Mouse (Mus musculus) testis, adult 2 months (tissue): Measurements from ENCODE around the gene Mxi1. TPM values are rescaled to one million over a fixed set of nuclear protein-coding genes. Genes with fewer than 3 reads are reported as not detected.
A peak's percentile ranks its signal among the peaks of the same experiment; 100 is the strongest.

ENCODE experiments used
- H3K27ac ChIP-seq: fragments of 200-500 bp; 2 replicates; pipeline ENCODE4 v1.5.1; 2012; ENCODE audit warnings: low read depth, low read length; ENCODE audit not compliant: control insufficient read depth, insufficient read depth
- H3K27me3 ChIP-seq: fragments of 200-500 bp; 2 replicates; pipeline ENCODE4 v1.6.1; 2012; ENCODE audit warnings: mild to moderate bottlenecking, low read length, moderate library complexity; ENCODE audit not compliant: control insufficient read depth, insufficient read depth
- H3K36me3 ChIP-seq: fragments of 200-500 bp; 2 replicates; pipeline ENCODE4 v1.6.1; 2012; ENCODE audit warnings: mild to moderate bottlenecking, low read length; ENCODE audit not compliant: control insufficient read depth, insufficient read depth
- H3K4me1 ChIP-seq: fragments of 200-500 bp; 2 replicates; pipeline ENCODE4 v1.6.1; 2012; ENCODE audit warnings: low read length; ENCODE audit not compliant: control insufficient read depth, insufficient read depth
- H3K4me3 ChIP-seq: fragments of 200-500 bp; 2 replicates; pipeline ENCODE4 v1.5.1; 2012; ENCODE audit warnings: low read depth, mild to moderate bottlenecking, low read length, moderate library complexity, mixed read lengths; ENCODE audit not compliant: control insufficient read depth
- CTCF ChIP-seq: fragments of 200-500 bp; IDR thresholded peaks from 2 replicates; pipeline ENCODE4 v1.5.1; 2012; ENCODE audit warnings: low read depth, mild to moderate bottlenecking, inconsistent platforms, low read length, moderate library complexity; ENCODE audit not compliant: control insufficient read depth, insufficient read depth, insufficient replicate concordance
- POLR2A ChIP-seq: fragments of 200-500 bp; IDR thresholded peaks from 2 replicates; pipeline ENCODE4 v1.6.1; 2012; ENCODE audit warnings: low read depth, mild to moderate bottlenecking, inconsistent platforms, low read length, moderate library complexity; ENCODE audit not compliant: control insufficient read depth
- polyA plus RNA-seq: library from polyadenylated mRNA; depleted of rRNA; stranded (reverse); fragments of >200 nt; gene quantifications from 2 replicates; pipeline ENCODE4 v1.2.3, GENCODE M21; 2012; rRNA removed

Gene Mxi1
- polyA plus RNA-seq = 54.8 and 55.6 TPM in 2 replicates

DNA sequence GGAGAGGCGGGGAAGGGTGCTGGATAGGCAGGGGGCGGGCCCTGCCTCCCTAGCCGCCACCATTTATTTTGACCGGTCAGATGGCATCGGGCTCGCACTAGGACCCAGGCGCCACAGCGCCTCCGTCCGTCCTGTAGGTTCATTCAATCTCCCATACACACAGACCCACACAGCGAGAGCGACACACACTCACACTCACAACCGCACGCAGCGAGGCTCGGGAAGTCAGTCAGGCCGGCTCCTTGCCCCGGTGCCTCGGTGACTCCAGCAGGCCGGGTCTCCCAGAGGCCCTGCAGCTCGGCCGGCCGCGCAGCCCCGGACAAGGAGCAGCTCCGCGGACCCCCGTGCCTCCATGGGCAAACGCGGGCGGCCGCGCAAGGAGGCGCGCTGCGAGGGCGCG, at the start of gene Mxi1:
Gene Mxi1, plus strand, starts transcription at position 171 of the 400 bp plus-strand sequence.
- TF ChIP-seq POLR2A = peak; percentile 76
- TF ChIP-seq CTCF = no peak
- no peaks in the 10 kb centered on the region; the same call in 1 of the 2 replicates for H3K27me3 ChIP-seq
- H3K4me1 ChIP-seq = peaks cover 25% of the 10 kb centered on the region
- H3K4me3 ChIP-seq = peak within 1 kb of the TSS; percentile 94
- H3K36me3 ChIP-seq = no peaks in the 10 kb centered on the region
- peak within 1 kb of the TSS; percentile 91 for H3K27ac ChIP-seq

DNA sequence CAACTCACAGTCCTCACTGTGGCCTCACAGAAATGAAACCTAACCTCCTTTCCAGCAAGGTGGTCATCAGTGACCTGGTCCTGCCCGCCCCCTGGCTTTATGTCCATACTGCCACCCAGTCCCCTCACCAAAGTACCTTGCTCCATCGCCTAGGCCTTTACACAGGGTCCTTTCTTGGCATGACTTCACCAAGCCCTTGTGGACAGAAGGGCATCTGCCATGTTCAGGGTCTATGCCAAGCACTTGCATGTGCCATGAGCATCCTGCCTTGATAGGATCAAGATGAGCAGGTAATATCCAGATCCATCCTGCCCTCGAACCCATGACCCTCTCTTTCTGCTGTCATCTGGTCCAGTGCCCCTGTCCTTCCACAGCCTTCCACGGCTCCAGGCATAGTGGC, 49.5 kb upstream of the Mxi1 start:
- H3K27ac ChIP-seq = no peak overlapping the region
- H3K4me1 ChIP-seq = peaks cover 5% of the 10 kb centered on the region
- H3K27me3 ChIP-seq = no peaks in the 10 kb centered on the region
- H3K4me3 ChIP-seq = no peak overlapping the region
- no peaks in the 10 kb centered on the region for H3K36me3 ChIP-seq
- TF ChIP-seq POLR2A (no peak), CTCF (no peak)

DNA sequence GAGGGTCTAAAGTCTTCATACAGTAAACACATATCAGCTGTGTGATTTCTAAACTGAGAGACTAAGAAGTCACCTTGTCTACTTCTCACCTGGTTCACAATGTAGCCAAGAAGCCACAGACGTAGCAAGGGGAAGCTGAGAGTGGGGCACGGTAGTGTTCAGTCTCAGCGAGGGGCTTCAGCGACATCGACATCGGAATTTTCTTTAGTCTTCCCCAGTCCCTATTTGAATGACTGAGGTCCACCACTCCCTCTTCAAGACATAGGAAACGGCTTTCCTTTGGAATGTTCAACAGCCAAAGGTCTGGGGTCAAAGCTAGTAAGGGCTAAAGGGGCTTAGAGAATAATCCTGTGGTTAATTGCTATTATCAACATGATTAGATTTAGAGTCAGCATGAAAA, 48.3 kb upstream of the Mxi1 start:
- no peak overlapping the region for H3K27ac ChIP-seq
- TF ChIP-seq CTCF (no peak), POLR2A (no peak)
- no peak overlapping the region for H3K4me3 ChIP-seq
- H3K4me1 ChIP-seq = peaks cover 6% of the 10 kb centered on the region
- H3K36me3 ChIP-seq = no peaks in the 10 kb centered on the region
- no peaks in the 10 kb centered on the region for H3K27me3 ChIP-seq

DNA sequence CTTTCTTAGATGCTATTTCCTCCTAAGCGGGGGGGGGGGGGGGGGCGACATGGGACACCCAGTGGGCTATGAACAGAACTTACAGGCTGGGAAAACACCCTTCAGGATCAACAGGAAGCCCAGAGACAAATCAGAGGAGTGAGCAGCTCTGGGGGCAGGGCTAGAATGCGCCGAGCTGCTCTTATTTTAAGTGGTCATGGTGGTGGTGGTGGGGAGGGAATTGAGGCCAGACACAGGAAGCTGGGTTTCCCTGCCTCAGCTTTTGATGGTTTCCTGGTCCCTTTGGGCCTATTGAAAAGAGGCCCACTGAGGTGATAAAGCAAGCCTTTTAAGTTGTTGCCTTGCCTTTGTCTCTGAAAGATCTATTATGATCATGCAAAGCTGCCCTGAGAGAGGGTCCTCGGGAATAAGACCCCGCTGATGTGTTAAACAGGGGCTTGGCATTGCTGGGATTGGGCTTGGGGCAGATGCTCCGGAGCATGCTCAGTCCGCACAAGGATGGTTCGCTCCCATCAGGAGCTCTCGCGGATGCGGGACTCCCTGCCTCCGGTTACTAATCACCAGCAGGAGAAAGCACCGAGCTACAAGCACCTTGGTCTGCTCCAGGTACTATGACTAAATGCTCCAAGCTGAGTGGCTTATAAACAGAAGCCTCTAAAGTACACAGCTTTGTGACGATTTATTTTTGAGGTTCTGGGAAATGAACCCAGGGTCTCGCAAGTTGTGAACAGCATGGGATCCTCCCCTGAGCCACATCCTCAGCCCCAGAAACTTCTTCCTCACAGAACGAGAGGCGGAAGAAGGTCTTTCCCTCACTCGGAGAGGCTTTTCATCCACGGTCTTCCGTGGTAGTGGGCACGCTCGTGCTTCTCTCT, 46.2 kb upstream of the Mxi1 start:
- no peaks in the 10 kb centered on the region for H3K27me3 ChIP-seq
- peak overlapping the region; percentile 25 for H3K4me3 ChIP-seq
- H3K4me1 ChIP-seq = peaks cover 6% of the 10 kb centered on the region
- no peak overlapping the region for H3K27ac ChIP-seq
- H3K36me3 ChIP-seq = no peaks in the 10 kb centered on the region
- TF ChIP-seq POLR2A (no peak), CTCF (no peak)

DNA sequence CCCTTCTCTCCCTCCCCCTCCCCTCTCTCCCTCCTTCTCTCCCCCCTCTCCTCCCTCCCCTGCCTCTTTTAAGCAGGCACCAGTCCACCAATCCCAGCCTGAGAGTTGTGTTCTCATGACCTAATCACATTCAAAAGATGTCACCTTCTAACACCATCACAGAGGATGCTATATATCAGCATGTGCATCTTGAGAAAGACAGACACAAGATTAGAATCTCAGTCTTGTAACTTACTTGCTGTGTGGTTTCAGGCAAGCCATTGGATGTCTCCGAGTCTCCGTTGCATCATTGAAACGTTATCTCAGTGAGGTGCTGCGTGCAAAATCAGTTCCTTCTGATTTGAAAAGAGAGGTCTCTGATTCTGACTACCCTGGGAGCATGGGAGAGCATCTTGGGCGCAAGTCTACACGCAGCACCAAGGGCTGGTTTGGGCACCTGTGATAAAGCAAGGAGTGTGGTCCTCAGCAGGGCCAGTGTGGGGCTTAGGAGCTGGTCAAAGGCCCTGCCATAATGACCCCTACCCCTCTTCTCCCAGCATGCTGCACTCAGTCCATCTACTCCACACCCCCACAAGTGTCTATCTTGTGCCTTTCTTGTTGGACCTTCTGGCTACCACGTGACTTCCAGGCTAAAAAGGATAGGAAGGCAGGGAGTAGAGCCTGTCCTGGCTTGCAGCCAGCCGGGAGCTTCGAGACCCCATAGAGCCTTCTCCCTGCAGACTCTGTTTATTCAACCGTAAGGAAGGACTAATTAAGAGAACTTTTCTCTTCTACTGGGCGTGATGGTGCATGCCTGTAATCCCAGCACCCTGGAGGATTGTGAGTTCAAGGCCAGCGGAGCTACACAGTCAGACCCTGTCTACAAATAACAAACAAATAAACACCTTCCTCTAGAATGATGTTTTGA, 45.2 kb upstream of the Mxi1 start:
- H3K27ac ChIP-seq = no peak overlapping the region
- no peak for TF ChIP-seq POLR2A
- H3K4me1 ChIP-seq = peaks cover 6% of the 10 kb centered on the region
- H3K27me3 ChIP-seq = no peaks in the 10 kb centered on the region
- no peak overlapping the region for H3K4me3 ChIP-seq
- no peaks in the 10 kb centered on the region for H3K36me3 ChIP-seq

DNA sequence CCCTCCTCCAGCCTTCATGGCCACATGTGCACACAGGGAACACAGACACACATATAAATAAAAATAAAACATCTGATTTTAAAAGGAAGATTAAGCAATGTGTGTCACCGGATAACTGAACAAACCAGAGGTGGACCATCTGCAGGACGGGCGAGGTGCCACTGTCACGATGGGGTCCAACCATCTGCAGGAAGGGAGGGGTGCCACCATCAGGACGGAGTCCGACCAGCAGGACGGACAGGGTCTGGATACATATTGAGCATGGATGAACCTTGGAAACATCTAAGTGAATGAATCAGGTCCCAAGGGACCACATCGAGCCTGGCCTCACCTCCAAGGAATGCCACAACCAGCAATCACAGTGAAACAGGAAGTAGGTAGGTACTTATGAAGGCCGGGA, 43.0 kb upstream of the Mxi1 start:
- H3K36me3 ChIP-seq = no peaks in the 10 kb centered on the region
- H3K4me3 ChIP-seq = no peak overlapping the region
- no peak for TF ChIP-seq CTCF
- no peak for TF ChIP-seq POLR2A
- H3K4me1 ChIP-seq = peaks cover 6% of the 10 kb centered on the region
- H3K27ac ChIP-seq = no peak overlapping the region
- H3K27me3 ChIP-seq = no peaks in the 10 kb centered on the region

DNA sequence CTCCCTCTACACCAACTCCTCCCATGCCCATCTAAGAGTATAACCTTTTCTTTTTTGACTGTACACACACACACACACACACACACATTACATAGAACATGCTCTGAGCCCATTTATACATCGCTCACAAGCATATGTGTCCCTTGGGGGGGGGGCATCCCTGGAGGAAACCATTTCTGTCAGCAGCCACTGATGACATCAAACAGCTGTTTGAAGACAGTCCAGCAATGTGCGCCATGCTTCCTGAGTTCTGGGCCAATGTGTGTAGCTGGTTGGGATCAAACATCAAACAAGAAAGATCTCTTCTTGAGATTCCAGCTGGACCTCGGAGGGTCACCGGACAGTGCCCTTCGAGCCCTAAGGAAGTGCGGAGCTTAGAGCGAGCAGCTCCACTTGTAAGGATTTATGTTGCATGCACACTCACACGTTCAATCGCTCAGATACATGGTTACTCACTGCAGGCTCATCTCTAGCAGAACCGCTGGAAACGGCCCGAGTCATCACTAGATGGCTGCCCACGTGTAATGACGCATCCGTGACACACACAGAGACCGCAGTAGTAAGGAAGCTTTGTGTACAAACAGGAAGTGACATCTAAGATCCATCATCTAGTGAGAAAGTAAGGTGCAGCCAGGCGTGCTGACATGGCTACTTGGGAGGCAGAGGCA, 37.1 kb upstream of the Mxi1 start:
- Histone ChIP-seq H3K4me1 (peaks cover 17% of the 10 kb centered on the region), H3K36me3 (no peaks in the 10 kb centered on the region), H3K27me3 (no peaks in the 10 kb centered on the region), H3K27ac (no peak overlapping the region), H3K4me3 (no peak overlapping the region)
- TF ChIP-seq POLR2A = no peak
